Mouse (Mus musculus) small intestine, adult 2 months (tissue): Measurements from ENCODE around the gene Chst8. TPM values are rescaled to one million over a fixed set of nuclear protein-coding genes. Genes with fewer than 3 reads are reported as not detected.

ENCODE experiments used
- H3K27ac ChIP-seq: fragments of 200-500 bp; 2 replicates; pipeline ENCODE4 v1.5.1; 2012; ENCODE audit warnings: low read depth, low read length, control low read depth, inconsistent platforms; ENCODE audit not compliant: insufficient read depth
- H3K27me3 ChIP-seq: fragments of 200-500 bp; 2 replicates; pipeline ENCODE4 v1.6.1; 2012; ENCODE audit warnings: mild to moderate bottlenecking, moderate library complexity, low read length, inconsistent platforms; ENCODE audit not compliant: control insufficient read depth, insufficient read depth
- H3K36me3 ChIP-seq: fragments of 200-500 bp; 2 replicates; pipeline ENCODE4 v1.6.1; 2012; ENCODE audit warnings: mild to moderate bottlenecking, low read length, control low read depth, inconsistent platforms; ENCODE audit not compliant: control insufficient read depth, insufficient read depth
- H3K4me1 ChIP-seq: fragments of 200-500 bp; 2 replicates; pipeline ENCODE4 v1.6.1; 2012; ENCODE audit warnings: low read length, inconsistent platforms, mixed read lengths; ENCODE audit not compliant: control insufficient read depth, insufficient read depth, insufficient read length
- H3K4me3 ChIP-seq: fragments of 200-500 bp; 2 replicates; pipeline ENCODE4 v1.5.1; 2012; ENCODE audit warnings: low read depth, mild to moderate bottlenecking, control low read depth, inconsistent platforms, low read length, moderate library complexity
- CTCF ChIP-seq: fragments of 200-500 bp; IDR thresholded peaks from 2 replicates; pipeline ENCODE4 v1.5.1; 2012; ENCODE audit warnings: low read depth, mild to moderate bottlenecking, control low read depth, inconsistent platforms, low read length, moderate library complexity, mixed read lengths; ENCODE audit not compliant: insufficient replicate concordance, insufficient read length; ENCODE audit errors: extremely low read depth
- POLR2A ChIP-seq: fragments of 200-500 bp; IDR thresholded peaks from 2 replicates; pipeline ENCODE4 v1.6.1; 2012; ENCODE audit warnings: low read depth, mild to moderate bottlenecking, control low read depth, inconsistent platforms, low read length, moderate library complexity
- WGBS: fragments of 180-500 bp; shearing (Covaris S2); methylation state at CpG from one replicate; pipeline ENCODE4 v1.1.7; 2018; 5-methylcytosine and 5-hydroxymethylcytosine counted together
- polyA plus RNA-seq: library from polyadenylated mRNA; depleted of rRNA; stranded (reverse); fragments of >200 nt; gene quantifications from 2 replicates; pipeline ENCODE4 v1.2.3, GENCODE M21; 2012

Chst8 gene
- polyA plus RNA-seq, 1 experiment: 3.2 TPM

DNA sequence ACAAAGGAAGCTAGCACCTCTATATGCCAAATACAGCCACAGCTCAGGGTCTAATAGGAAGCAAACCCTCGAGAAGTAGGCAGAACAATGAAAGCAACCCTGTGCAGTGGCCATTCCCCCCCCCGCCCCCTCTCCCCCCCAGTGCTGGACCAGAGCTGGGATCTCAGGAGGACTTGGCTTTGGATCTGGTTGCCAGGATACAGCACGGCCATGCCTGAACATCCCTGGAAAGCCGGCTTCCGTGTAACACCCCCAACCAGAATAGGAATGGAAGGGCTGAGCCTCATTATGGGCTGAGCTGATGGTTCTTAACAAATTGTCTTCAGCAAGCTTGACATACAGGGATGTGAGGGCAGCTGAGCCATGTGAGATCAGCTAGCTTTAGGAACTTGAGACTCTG, 34.9 kb upstream of the Chst8 start:
- Histone ChIP-seq H3K27ac (no peak overlapping the region), H3K27me3 (no peaks in the 10 kb centered on the region), H3K4me1 (no peaks in the 10 kb centered on the region), H3K36me3 (no peaks in the 10 kb centered on the region), H3K4me3 (no peak overlapping the region)
- TF ChIP-seq CTCF (no peak), POLR2A (no peak)
- 59% methylated on average over 5 of the region's 5 CpGs for WGBS

DNA sequence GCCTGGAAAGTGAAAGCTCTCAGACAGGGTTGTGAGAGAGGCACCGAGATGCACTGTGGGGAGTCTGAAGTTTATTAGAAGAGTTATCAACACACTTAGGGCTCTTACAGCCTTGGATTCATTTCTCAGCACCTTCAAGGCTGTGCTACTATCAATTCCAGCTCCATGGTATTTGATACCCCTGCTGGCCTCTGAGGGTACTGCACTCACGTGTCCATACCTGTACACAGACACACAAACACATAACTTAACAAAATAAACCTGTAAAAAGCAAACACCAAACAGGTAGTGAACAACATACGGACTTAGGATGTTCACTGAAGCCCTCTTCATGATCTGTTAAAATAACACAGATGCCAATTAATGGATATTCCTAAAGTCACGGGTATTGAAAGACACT, 26.2 kb upstream of the Chst8 start:
- no peak for TF ChIP-seq POLR2A
- TF ChIP-seq CTCF: no peak
- 80% methylated on average over 4 of the region's 4 CpGs for WGBS

DNA sequence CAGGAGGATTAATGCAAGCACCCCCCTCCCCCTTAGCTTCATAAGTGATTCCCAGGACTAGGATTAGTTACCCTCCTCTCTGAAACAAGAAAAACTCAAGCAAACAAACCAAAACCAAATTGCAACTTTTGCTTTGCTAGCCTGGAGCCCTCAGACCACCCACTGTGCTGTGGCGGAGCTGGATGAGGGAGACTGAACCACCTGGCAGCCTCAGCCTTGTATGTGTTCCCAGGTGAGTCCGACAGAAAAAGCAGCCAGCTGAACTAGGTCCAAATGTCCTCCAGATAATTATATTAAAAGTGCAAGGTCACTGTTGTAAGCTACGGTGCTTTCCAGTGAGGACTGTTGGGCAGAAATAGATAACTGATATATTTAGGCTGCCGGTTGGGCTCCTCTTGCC, 25.7 kb upstream of the Chst8 start:
- no peak overlapping the region for H3K4me3 ChIP-seq
- 77% methylated on average over 4 of the region's 4 CpGs for WGBS
- H3K4me1 ChIP-seq: no peaks in the 10 kb centered on the region
- no peaks in the 10 kb centered on the region for H3K36me3 ChIP-seq
- H3K27ac ChIP-seq: no peak overlapping the region
- TF ChIP-seq POLR2A (no peak), CTCF (no peak)
- H3K27me3 ChIP-seq: no peaks in the 10 kb centered on the region

More for the DNA sequence above, 26.2 kb upstream of the Chst8 start:
- Histone ChIP-seq H3K36me3 (no peaks in the 10 kb centered on the region), H3K4me1 (no peaks in the 10 kb centered on the region), H3K4me3 (no peak overlapping the region), H3K27ac (no peak overlapping the region), H3K27me3 (no peaks in the 10 kb centered on the region)

DNA sequence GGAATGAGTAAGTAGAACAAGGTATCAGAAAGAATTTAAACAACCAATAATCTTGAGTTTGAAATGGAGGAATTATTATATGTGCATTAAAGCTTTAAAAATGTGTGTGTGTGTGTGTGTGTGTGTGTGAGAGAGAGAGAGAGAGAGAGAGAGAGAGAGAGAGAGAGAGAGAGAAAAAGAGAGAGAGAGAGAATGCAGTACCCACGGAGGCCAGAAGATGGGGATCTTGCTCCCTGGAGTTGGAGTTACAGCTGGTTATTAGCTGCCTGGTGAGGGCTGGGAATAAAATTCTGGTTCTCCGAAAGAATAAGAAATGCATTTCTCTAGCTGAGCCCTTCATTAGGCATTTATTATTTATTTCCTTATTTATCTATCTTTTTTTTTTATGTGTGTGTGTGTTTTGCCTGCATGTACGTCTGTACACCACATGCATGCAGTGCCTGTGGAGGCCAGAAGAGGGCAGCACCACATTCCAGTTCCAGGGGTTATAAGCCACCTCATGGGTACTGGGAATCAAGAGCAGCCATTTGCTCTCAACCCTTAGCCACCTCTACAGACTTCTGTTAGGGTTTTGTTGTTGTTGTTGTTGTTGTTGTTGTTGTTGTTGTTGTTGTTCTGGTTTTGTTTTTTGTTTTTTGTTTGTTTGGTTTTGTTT, 13.9 kb upstream of the Chst8 start:
- H3K4me1 ChIP-seq: no peaks in the 10 kb centered on the region
- no peak overlapping the region for H3K4me3 ChIP-seq
- 49% methylated on average over 3 of the region's 3 CpGs for WGBS
- no peaks in the 10 kb centered on the region; the same call in 1 of the 2 replicates for H3K27me3 ChIP-seq
- H3K36me3 ChIP-seq: no peaks in the 10 kb centered on the region
- H3K27ac ChIP-seq: no peak overlapping the region
- TF ChIP-seq CTCF: peak; percentile 41; the same call in 1 of the 2 replicates
- no peak for TF ChIP-seq POLR2A

DNA sequence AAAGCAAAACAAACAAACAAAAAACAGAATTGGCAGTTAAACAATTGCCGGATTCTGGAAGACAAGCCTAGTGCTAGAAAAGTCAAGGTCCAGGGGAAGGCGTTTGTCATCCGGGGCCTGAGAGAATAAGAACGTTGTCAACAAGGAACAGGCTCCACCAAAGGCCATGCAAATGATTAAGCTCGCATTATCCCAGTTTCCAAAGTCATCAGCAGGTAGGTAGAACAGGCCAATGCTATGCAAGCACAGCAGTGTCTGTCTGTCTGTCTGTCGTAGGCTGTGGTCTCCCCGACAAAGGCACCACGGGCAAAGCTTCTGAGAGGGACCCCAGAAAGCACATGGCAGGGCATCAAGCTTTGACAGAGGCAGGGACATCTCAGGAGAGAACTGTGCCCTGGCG, 9.1 kb upstream of the Chst8 start:
- no peak for TF ChIP-seq POLR2A
- no peak for TF ChIP-seq CTCF
- H3K27ac ChIP-seq: no peak overlapping the region
- WGBS: 69% methylated on average over 9 of the region's 9 CpGs

DNA sequence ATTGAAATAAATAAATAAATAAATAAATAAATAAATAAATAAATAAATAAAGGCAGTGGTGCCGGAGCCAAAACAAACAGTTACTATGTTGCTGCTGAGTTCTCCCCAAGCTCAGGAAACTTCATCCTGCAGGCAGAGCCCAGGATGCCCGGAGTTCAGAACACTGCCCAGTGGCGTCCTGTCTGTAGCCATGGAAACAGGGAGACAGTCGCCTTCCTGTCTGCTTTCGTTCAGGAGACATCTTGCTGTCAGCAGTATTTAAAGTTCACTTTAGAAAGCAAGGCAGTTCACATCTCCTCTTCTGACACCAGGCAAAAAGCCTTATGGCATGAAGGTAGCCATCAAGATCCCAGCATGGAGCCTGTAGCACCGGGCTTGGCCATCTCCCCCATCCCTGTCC, 8.0 kb upstream of the Chst8 start:
- Histone ChIP-seq H3K4me3 (no peak overlapping the region), H3K27ac (no peak overlapping the region), H3K36me3 (no peaks in the 10 kb centered on the region), H3K27me3 (no peaks in the 10 kb centered on the region), H3K4me1 (no peaks in the 10 kb centered on the region)
- 66% methylated on average over 6 of the region's 6 CpGs for WGBS
- TF ChIP-seq POLR2A (no peak), CTCF (no peak)

More for the DNA sequence above, 9.1 kb upstream of the Chst8 start:
- H3K36me3 ChIP-seq: no peaks in the 10 kb centered on the region
- H3K4me1 ChIP-seq: no peaks in the 10 kb centered on the region
- no peaks in the 10 kb centered on the region for H3K27me3 ChIP-seq
- H3K4me3 ChIP-seq: no peak overlapping the region

DNA sequence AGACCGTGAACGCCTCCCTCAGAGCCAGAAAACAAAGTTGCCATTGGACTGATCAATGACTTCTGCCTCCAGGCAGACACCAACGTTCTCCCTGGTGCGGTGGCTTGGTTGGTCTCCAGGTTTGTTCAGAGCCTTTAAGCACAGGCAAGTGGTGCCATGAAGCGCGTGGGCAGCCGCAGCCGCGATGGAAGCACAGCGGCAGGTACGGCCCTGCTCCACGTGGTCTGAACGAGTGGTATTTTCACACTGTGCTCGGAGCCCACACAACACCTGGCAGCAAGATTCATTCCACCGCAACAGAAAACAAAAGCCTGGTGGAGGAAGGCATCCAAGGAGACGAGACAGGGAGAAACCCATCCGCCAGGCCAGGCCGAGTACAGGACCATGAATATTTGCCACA, 7.3 kb upstream of the Chst8 start:
- Histone ChIP-seq H3K4me1 (no peaks in the 10 kb centered on the region), H3K27me3 (no peaks in the 10 kb centered on the region), H3K36me3 (no peaks in the 10 kb centered on the region), H3K4me3 (no peak overlapping the region), H3K27ac (no peak overlapping the region)
- WGBS: 89% methylated on average over 18 of the region's 18 CpGs
- TF ChIP-seq CTCF: no peak
- TF ChIP-seq POLR2A: no peak

DNA sequence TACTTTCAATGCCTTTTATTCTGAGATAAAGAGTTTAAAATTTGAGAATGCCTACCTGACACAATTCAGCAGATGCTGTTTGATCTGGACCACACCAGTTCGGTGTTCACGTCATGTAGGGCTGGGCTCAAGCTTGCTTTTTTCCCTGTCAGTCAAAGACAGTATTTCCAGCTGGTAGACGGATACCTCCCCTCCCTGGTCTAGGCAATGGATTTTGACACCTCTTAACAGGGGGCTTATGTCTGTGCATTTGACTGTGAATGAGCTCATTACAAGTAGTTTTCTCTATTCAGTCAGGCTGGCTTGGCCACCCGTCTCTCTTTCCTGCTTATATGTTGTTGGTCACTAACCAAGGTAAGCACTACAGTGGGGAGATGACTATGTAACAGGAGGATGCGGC, 6.1 kb upstream of the Chst8 start:
- TF ChIP-seq POLR2A (no peak), CTCF (no peak)
- Histone ChIP-seq H3K27ac (no peak overlapping the region), H3K4me1 (no peaks in the 10 kb centered on the region), H3K4me3 (no peak overlapping the region), H3K27me3 (no peaks in the 10 kb centered on the region; the same call in 1 of the 2 replicates), H3K36me3 (no peaks in the 10 kb centered on the region)
- 83% methylated on average over 5 of the region's 5 CpGs for WGBS
